In the genomic region with DNA sequence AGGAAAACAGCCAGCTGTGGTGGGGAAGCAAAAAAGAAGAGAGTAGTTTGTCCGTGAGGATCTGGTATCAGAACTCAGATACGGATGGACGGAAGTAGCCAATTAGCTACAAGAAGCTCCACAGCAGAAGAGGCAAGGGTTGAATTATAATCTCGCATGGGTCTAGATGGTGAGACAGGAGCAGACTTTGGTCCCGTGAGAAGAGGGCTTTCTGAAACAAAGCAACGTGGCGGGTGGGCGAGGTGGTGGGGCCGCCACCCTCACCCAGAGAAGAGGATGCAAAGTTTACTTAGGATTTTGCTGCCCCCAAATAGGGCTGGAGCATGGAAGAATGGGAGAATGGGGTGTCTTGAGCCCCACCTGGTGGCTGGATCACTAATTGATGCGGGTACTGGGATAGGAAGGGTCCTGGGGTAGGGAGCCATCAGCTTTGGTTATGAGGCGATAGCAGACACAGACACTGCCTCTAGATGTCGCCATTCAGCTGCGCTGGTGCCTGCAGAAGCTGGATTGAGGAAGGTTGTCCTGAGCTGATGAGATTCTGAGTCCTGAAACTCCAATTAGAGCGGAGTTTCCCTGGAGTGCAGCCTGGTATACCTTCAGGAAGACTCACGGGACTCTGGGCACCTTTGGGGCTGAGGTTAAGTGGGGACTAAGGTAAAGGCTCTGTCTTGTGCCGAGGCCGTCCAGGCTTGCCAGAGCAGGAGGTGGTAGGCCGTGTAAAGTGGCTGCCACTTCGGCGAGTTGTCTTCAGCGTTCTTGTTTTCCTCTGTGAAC, we compare ENCODE assay signal across 8 mouse cellular contexts. TPM values are rescaled to one million over a fixed set of nuclear protein-coding genes. Genes with fewer than 3 reads are reported as not detected.
DNase-seq lines count a peak whose midpoint lies in the region; ATAC-seq and TF ChIP-seq lines count a peak whose summit lies in the region.

No protein-coding gene starts in this region.

- TF ChIP-seq POLR2A in small intestine, adult 2 months (IDR thresholded peaks at IDR 0.05; ENCODE audit: low read depth, low read length) = no peak

- H3K4me2 ChIP-seq in embryonic facial prominence, embryonic 11.5 days (ENCODE audit: low read depth, low read length) = peak overlapping the region; percentile 37
- H3K4me2 ChIP-seq in midbrain, embryonic 13.5 days (replicated peaks) = peak overlapping the region; percentile 38

- peaks cover 2% of the 10 kb centered on the region; the same call in 1 of the 2 replicates for H3K4me1 ChIP-seq in embryonic facial prominence, embryonic 11.5 days (ENCODE audit: control insufficient read depth, insufficient read depth, low read length)
- peaks cover 32% of the 10 kb centered on the region for H3K4me1 ChIP-seq in limb, embryonic 10.5 days
- peaks cover 9% of the 10 kb centered on the region for H3K4me1 ChIP-seq in midbrain, embryonic 13.5 days (replicated peaks)
- H3K4me1 ChIP-seq in small intestine, adult 2 months (ENCODE audit: control insufficient read depth, insufficient read depth, insufficient read length, low read length) = peaks cover 12% of the 10 kb centered on the region

- no peak overlapping the region; the same call in 1 of the 2 replicates for H3K9ac ChIP-seq in embryonic facial prominence, embryonic 11.5 days (replicated peaks; ENCODE audit: low read length)
- no peak overlapping the region for H3K9ac ChIP-seq in midbrain, embryonic 13.5 days (replicated peaks)

- peak; percentile 92 for TF ChIP-seq CTCF in small intestine, adult 2 months (IDR thresholded peaks at IDR 0.05; ENCODE audit: extremely low read depth, insufficient read length, insufficient replicate concordance, low read depth, low read length)

- peak overlapping the region; percentile 21; the same call in 1 of the 2 replicates for H3K4me3 ChIP-seq in embryonic facial prominence, embryonic 11.5 days (ENCODE audit: low read depth, low read length)
- H3K4me3 ChIP-seq in limb, embryonic 10.5 days = peak overlapping the region; percentile 44
- H3K4me3 ChIP-seq in midbrain, embryonic 13.5 days (replicated peaks) = peak overlapping the region; percentile 12; the same call in 1 of the 2 replicates
- H3K4me3 ChIP-seq in small intestine, adult 2 months (ENCODE audit: low read depth, low read length) = 0 out of 2 replicates have a peak overlapping the region, but pooled peaks have one; percentile 10

- H3K27ac ChIP-seq in embryonic facial prominence, embryonic 11.5 days (replicated peaks; ENCODE audit: low read depth, low read length) = no peak overlapping the region
- H3K27ac ChIP-seq in limb, embryonic 10.5 days = peak overlapping the region; percentile 54
- no peak overlapping the region for H3K27ac ChIP-seq in midbrain, embryonic 13.5 days
- H3K27ac ChIP-seq in small intestine, adult 2 months (ENCODE audit: insufficient read depth, low read depth, low read length) = no peak overlapping the region

- H3K36me3 ChIP-seq in embryonic facial prominence, embryonic 11.5 days (replicated peaks; ENCODE audit: control insufficient read depth, insufficient read depth, low read depth, low read length) = no peaks in the 10 kb centered on the region
- H3K36me3 ChIP-seq in limb, embryonic 10.5 days = no peaks in the 10 kb centered on the region
- 0 out of 2 replicates have a peak, but pooled peaks cover 3% of the 10 kb centered on the region for H3K36me3 ChIP-seq in midbrain, embryonic 13.5 days
- peaks cover under 1% of the 10 kb centered on the region; the same call in 1 of the 2 replicates for H3K36me3 ChIP-seq in small intestine, adult 2 months (ENCODE audit: control insufficient read depth, insufficient read depth, low read length)

- ATAC-seq in embryonic facial prominence, embryonic 11.5 days (replicated peaks; ENCODE audit: insufficient number of reproducible peaks, low FRiP score, low TSS enrichment, low read depth) = peak; percentile 89
- peak; percentile 93 for ATAC-seq in midbrain, embryonic 13.5 days

- H3K27me3 ChIP-seq in embryonic facial prominence, embryonic 11.5 days (ENCODE audit: control insufficient read depth, insufficient read depth, low read length) = no peaks in the 10 kb centered on the region
- H3K27me3 ChIP-seq in limb, embryonic 10.5 days (ENCODE audit: low read depth, poor library complexity, severe bottlenecking) = peaks cover 15% of the 10 kb centered on the region; the same call in 1 of the 2 replicates
- peaks cover 10% of the 10 kb centered on the region for H3K27me3 ChIP-seq in midbrain, embryonic 13.5 days
- H3K27me3 ChIP-seq in small intestine, adult 2 months (ENCODE audit: control insufficient read depth, insufficient read depth, low read length) = no peaks in the 10 kb centered on the region

- no peaks in the 10 kb centered on the region for H3K9me3 ChIP-seq in embryonic facial prominence, embryonic 11.5 days (replicated peaks; ENCODE audit: control insufficient read depth, low read length)
- no peaks in the 10 kb centered on the region for H3K9me3 ChIP-seq in limb, embryonic 10.5 days (replicated peaks)
- H3K9me3 ChIP-seq in midbrain, embryonic 13.5 days = no peaks in the 10 kb centered on the region

- DNase-seq in 3134 (ENCODE audit: extremely low read depth, insufficient read length, low spot score) = peak; percentile 46
- DNase-seq in adrenal gland, postnatal 14 days = peak; percentile 89
- DNase-seq in embryonic facial prominence, embryonic 11.5 days (ENCODE audit: low spot score) = peak; percentile 96
- DNase-seq in heart, adult 18-20 months = peak; percentile 91 to 92
- peak; percentile 90 for DNase-seq in kidney, adult 18-20 months
- peak; percentile 88 for DNase-seq in limb, embryonic 10.5 days (ENCODE audit: low spot score)

- 21% methylated on average over 21 of the region's 21 CpGs for WGBS in embryonic facial prominence, embryonic 11.5 days
- 20% methylated on average over 21 of the region's 21 CpGs for whole genome bisulfite sequencing in limb, embryonic 10.5 days
- 23% methylated on average over 21 of the region's 21 CpGs for WGBS in midbrain, embryonic 13.5 days
- WGBS in small intestine, adult 2 months = 29% methylated on average over 21 of the region's 21 CpGs

RNA-seq across cellular contexts. Expression of gene Pdp2, which starts 11.4 kb away (rescaled TPM):
- 37.2 and 38.0 TPM in 2 replicates for total RNA-seq in adrenal gland, postnatal 14 days (2021)
- 14.1 and 15.6 TPM in 2 replicates for polyA plus RNA-seq in embryonic facial prominence, embryonic 11.5 days (2014; fragmentation: Nextera tagmentation; extraction: Ambion mirVana)
- total RNA-seq in heart, adult 18-20 months (2021) = 10 to 100 TPM; 18.1 to 22.5 TPM
- 14.5 and 14.8 TPM in 2 replicates for polyA plus RNA-seq in limb, embryonic 10.5 days (2016; fragmentation: Nextera tagmentation; extraction: Ambion mirVana)
- polyA plus RNA-seq in midbrain, embryonic 13.5 days (2015; fragmentation: Nextera tagmentation; extraction: Ambion mirVana) = 17.4 and 19.8 TPM in 2 replicates
- polyA plus RNA-seq in small intestine, adult 2 months (2012; rRNA removed) = 1.9 and 5.8 TPM in 2 replicates

RNA-seq across cellular contexts. Expression of gene Cdh16, which starts 21.5 kb away (rescaled TPM):
- total RNA-seq in adrenal gland, postnatal 14 days (2021) = not detected in 2 replicates
- polyA plus RNA-seq in embryonic facial prominence, embryonic 11.5 days (2014; fragmentation: Nextera tagmentation; extraction: Ambion mirVana) = not detected in 2 replicates
- 1 to 10 TPM; 3.9 to 5.2 TPM for total RNA-seq in heart, adult 18-20 months (2021)
- 0.13 TPM in 1 of 2 replicates, not detected in the other for polyA plus RNA-seq in limb, embryonic 10.5 days (2016; fragmentation: Nextera tagmentation; extraction: Ambion mirVana)
- not detected in 2 replicates for polyA plus RNA-seq in midbrain, embryonic 13.5 days (2015; fragmentation: Nextera tagmentation; extraction: Ambion mirVana)
- not detected in 2 replicates for polyA plus RNA-seq in small intestine, adult 2 months (2012; rRNA removed)

RNA-seq across cellular contexts. Expression of gene Rrad, which starts 28.5 kb away (rescaled TPM):
- 2.4 and 5.1 TPM in 2 replicates for total RNA-seq in adrenal gland, postnatal 14 days (2021)
- 2.2 and 3.6 TPM in 2 replicates for polyA plus RNA-seq in embryonic facial prominence, embryonic 11.5 days (2014; fragmentation: Nextera tagmentation; extraction: Ambion mirVana)
- total RNA-seq in heart, adult 18-20 months (2021) = 100 to 1,000 TPM in 1 of 2 experiments, 10 to 100 TPM in 1; 88.7 to 108 TPM
- polyA plus RNA-seq in limb, embryonic 10.5 days (2016; fragmentation: Nextera tagmentation; extraction: Ambion mirVana) = 2.0 and 3.2 TPM in 2 replicates
- polyA plus RNA-seq in midbrain, embryonic 13.5 days (2015; fragmentation: Nextera tagmentation; extraction: Ambion mirVana) = 2.8 and 3.3 TPM in 2 replicates
- 4.7 and 5.2 TPM in 2 replicates for polyA plus RNA-seq in small intestine, adult 2 months (2012; rRNA removed)

RNA-seq across cellular contexts. Expression of gene Ciao2b, which starts 39.1 kb away (rescaled TPM):
- total RNA-seq in adrenal gland, postnatal 14 days (2021) = 39.3 and 47.6 TPM in 2 replicates
- 79.7 and 82.5 TPM in 2 replicates for polyA plus RNA-seq in embryonic facial prominence, embryonic 11.5 days (2014; fragmentation: Nextera tagmentation; extraction: Ambion mirVana)
- total RNA-seq in heart, adult 18-20 months (2021) = 10 to 100 TPM; 62.2 to 66.5 TPM
- polyA plus RNA-seq in limb, embryonic 10.5 days (2016; fragmentation: Nextera tagmentation; extraction: Ambion mirVana) = 95.6 and 105 TPM in 2 replicates
- polyA plus RNA-seq in midbrain, embryonic 13.5 days (2015; fragmentation: Nextera tagmentation; extraction: Ambion mirVana) = 137 and 141 TPM in 2 replicates
- polyA plus RNA-seq in small intestine, adult 2 months (2012; rRNA removed) = 35.2 and 56.7 TPM in 2 replicates

Comparison
In these comparisons a context has a peak if more than half of its experiments do, and no peak if none do; other contexts are left out.
1. DNase-seq: peak in every context shown above with its lines; median percentile 96 in embryonic facial prominence, embryonic 11.5 days; 92 in heart, adult 18-20 months; 90 in kidney, adult 18-20 months; 89 in adrenal gland, postnatal 14 days; 88 in limb, embryonic 10.5 days; 46 in 3134.